Mouse (Mus musculus) neutrophil, adult 59 days (primary cell): Measurements from ENCODE around the gene Sipa1l2. TPM values are rescaled to one million over a fixed set of nuclear protein-coding genes. Genes with fewer than 3 reads are reported as not detected.

Source experiments
- total RNA-seq, 2 experiments: library from RNA; stranded (reverse); gene quantifications; 1 replicate in 1 of 2; 2 replicates in 1 of 2; pipeline ENCODE4 v1.2.4; 2023

Sipa1l2 gene
- 10 to 100 TPM; 36.3 to 36.6 TPM for total RNA-seq

GRCm38 (mm10) chr8:125569533-125570365 is at the start of gene Sipa1l2:
Gene Sipa1l2, minus strand, starts transcription at chr8:125569808.

Other genes starting within 250 kb of the Sipa1l2 start
- 1 to 10 TPM; 1.3 to 2.2 TPM for gene Map10, start 100.0 kb upstream of the Sipa1l2 start, total RNA-seq
- gene Ntpcr, start 160.2 kb upstream of the Sipa1l2 start, total RNA-seq: 10 to 100 TPM; 10.8 to 14.0 TPM